12 mouse cellular contexts compared by ENCODE assay signal in genomic region chr5:121724678-121725077, GRCm38 (mm10).
"Had no signal": no experiment of that assay in that cellular context is flagged by ENCODE, and none has a peak within 500 bp of the region (broad histone marks: within the 10 kb centered on the region; RNA-seq: fewer than 3 reads in every experiment).

No protein-coding gene starts in this region.

- H3K4me2 ChIP-seq: limb, embryonic 12.5 days; liver, embryonic 13.5 days; midbrain, embryonic 13.5 days had no signal

- H3K27ac ChIP-seq: limb, embryonic 12.5 days; liver, embryonic 13.5 days; midbrain, embryonic 13.5 days had no signal

- H3K4me3 ChIP-seq: limb, embryonic 12.5 days; liver, embryonic 13.5 days; midbrain, embryonic 13.5 days had no signal

- ATAC-seq: lung, postnatal 0 days; midbrain, embryonic 13.5 days had no signal

- DNase-seq: kidney, postnatal 14 days; layer of hippocampus, adult 9-11 months; layer of hippocampus, postnatal 36 days; liver, embryonic 13.5 days; lung, adult 2 months; lung, postnatal 36 days; right cerebral cortex, adult 18-20 months; right cerebral cortex, postnatal 25 days; thymus, postnatal 36 days had no signal

- H3K9ac ChIP-seq: limb, embryonic 12.5 days; liver, embryonic 13.5 days; midbrain, embryonic 13.5 days had no signal

- H3K27me3 ChIP-seq: limb, embryonic 12.5 days; liver, embryonic 13.5 days; midbrain, embryonic 13.5 days had no signal

- H3K9me3 ChIP-seq: limb, embryonic 12.5 days; liver, embryonic 13.5 days; midbrain, embryonic 13.5 days had no signal

- H3K36me3 ChIP-seq: midbrain, embryonic 13.5 days had no signal
